Mouse (Mus musculus) kidney, postnatal 10 days (tissue): ENCODE measurements around the gene Rpl27.
"Not testable (repeated sequence)": the region's sequence is repeated elsewhere in the genome, so short reads cannot be mapped to it uniquely, and the experiment has no call there.

Experiments
- DNase-seq: peaks from one replicate; pipeline ENCODE4 v3.0.0; 2021; ENCODE audit warnings: mixed read lengths

The Rpl27 gene

DNA sequence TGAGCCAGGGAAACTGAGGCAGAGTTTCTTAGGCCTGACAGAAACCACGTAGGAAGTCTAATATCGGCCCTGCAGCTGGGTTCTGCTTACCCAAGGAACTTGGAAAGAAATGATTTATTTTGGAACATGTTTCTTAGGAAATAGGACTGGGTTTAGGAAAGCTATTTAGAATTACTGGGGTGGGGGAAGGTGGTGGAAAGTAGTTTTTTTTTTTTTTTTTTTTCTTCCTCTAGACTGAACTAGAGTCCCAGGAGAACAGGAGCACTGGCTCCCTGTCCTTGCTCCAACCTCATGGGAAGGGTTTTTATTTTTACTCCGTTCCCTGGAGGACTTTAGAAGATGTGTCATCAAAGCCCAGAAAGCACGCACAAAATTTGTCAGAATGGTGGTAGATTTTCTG is 27.1 kb downstream of the Rpl27 start:
- no peak for DNase-seq

- no peak for DNase-seq
Measured at GRCm38 (mm10) chr11:101470206-101470605, 28.1 kb downstream of the Rpl27 start.

DNA sequence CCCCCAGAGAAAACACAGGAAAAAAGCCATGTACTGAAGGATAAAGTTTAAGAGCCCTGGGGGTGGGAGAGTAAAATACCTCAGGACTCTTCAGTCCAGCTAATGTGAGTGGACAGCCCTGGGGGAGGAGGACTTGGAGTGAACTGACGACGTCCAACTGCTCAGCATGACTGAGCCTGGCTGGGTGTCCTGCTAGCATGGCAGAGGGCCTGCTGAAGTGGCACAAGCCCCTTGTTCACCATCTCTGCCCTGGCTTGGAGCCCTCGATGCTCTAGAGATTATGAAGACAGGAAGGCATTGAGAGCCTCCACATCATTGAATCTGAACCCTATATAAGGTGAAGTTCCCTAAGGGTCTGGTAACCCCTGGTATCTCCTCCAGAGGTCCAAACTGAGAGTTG is 29.8 kb downstream of the Rpl27 start:
- no peak for DNase-seq

DNA sequence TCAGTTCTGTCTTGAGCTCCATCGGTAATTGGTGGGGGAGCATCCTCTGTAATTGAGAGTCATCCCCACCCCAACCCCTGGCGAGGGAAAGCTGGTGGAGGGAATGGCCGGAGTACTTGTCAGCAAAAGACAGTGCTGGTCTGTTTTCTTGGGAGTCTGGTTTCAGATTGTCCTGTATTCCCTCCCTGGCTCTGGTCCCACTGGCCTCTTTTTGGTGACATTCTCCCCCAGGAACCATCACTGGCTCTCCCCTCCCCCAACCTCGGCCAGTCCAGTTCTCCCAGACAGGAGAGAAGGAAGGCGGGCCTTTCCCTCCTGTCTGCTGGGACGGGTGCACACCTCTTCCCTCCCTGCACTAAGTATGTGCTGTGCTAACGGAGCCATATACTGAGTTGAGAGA is 30.2 kb downstream of the Rpl27 start:
- no peak for DNase-seq

DNA sequence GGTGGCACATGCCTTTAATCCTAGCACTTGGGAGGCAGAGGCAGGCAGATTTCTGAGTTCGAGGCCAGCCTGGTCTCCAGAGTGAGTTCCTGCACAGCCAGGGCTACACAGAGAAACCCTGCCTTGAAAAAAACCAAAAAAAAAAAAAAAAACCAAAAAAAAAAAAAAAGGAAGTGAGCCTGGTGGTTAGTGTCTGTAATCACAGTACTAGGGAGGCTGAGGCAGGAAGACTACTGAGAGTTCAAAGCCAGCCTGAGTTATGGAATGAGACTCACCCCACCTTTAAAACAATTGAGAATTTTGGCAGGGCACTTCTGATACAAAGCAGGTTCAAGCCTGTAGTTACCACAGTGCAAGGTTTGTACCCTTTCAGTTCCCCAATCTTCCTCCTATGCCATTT is 31.6 kb downstream of the Rpl27 start:
- not testable (repeated sequence) for DNase-seq

DNA sequence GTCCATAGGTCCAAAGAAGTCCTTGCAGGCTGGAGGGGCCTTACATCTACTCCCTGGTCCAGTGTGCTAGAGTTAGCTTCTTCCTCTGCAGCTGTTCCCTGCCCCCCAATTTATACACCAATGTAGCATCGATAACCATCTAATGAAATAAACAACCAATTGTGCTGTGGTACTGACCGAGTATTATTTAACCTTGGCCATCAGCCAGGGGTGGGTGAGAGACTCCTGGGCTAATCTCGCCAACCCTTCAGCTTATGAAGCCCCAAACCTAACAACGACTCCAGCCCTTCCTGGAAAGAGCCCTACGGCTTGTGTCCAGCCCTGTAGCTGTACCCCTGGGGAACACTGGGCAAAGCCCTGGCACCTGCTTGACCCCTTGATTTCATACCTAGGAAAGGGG is 32.2 kb downstream of the Rpl27 start:
- no peak for DNase-seq

DNA sequence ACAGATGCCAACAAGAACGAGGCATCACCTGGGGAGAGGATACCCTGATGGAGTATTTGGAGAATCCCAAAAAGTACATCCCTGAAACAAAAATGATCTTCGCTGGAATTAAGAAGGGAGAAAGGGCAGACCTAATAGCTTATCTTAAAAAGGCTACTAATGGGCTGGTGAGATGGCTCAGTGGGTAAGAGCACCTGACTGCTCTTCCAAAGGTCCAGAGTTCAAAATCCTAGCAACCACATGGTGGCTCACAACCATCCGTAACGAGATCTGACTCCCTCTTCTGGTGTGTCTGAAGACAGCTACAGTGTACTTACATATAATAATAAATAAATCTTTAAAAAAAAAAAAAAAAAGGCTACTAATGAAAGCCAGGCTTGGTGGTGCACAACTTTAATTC is 34.3 kb downstream of the Rpl27 start:
- DNase-seq, result not testable (repeated sequence)

DNA sequence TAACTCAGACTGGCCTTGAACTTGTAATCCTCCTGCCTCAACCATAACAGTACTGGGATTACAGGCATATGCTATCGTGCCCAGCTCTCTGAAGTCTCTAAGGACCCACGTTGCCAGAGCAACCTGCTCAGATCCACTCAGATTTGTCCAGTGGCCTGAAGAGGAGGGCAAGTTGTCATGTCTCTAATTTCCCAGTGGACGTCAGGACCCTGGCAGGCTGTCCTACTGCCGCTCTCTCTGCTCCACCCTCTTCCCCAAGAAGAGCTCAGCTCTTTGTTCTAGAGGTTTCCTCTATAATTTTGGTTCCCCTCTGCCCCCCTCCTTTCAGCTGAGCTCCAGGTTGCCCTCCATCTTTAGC is 35.1 kb downstream of the Rpl27 start:
- no peak for DNase-seq

- DNase-seq, result no peak
Measured at GRCm38 (mm10) chr11:101477552-101478211, 35.6 kb downstream of the Rpl27 start.

- no peak for DNase-seq
Measured at GRCm38 (mm10) chr11:101479171-101479635, 37.1 kb downstream of the Rpl27 start.

GRCm38 (mm10) chr11:101480912-101481311 is 38.8 kb downstream of the Rpl27 start:
- no peak for DNase-seq

GRCm38 (mm10) chr11:101483804-101484203 is 41.7 kb downstream of the Rpl27 start:
- no peak for DNase-seq

DNA sequence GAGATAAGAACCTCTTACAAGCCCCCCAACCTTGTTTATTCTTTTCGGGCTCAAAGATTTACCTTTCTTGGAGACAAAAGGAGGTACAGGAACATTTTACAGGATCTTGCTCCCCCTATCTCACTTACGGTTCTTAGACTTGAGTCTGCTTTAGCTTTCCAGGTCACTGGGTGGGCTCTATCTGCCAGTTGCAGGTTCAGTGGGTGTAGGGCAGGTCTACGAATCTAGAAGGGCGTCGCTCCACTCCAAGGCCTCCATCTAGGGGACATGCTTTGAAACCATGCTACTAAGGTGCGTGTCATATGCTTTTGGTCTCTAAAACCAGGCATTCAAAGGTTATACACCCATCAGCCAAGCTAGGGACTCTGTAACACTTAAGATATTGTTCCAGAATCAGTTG is 42.1 kb downstream of the Rpl27 start:
- no peak for DNase-seq

DNA sequence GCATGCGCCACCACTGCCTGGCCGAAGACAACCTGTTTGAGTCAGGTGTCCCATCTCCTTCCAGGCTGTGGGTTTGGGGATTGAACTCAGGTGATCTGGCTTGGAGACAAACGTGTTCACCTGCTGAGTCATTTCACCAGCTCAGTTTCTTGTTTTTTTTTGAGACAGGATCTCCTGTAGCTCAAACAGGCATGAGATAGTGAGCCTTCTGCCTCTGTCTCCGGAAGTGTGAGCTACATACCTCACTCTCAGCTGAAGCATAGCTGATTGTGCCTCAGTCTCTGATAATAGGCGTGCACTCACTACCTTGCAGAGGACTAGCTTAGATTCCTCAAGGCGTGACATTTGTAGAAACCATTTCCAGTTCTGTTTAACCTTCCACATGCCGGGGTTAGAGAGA is 42.7 kb downstream of the Rpl27 start:
- DNase-seq, result no peak

DNA sequence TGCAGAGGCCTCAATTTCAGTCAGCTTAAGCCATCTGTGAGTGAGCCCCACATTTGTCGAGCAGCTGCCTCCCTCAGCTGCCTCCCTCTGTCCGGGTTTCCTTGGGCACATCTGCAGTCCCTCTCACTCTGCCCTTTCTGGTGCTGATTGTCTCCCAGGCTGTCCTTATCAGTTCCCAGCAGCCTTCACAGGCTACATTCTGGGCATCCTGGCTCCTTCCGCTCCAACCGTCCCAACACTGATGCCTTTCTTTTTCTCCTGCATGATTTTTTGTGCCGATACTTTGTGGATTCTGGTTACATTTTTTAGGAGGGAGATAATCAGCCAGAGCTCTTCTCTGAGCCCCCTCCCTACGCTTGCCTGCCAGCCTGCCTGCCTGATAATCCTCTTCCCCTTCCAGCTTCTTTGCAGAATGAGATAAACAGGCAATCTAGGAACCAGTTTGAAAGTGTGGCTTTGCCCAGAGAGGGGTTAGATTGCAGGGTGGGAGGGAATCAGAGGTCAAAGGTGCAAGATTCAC is 43.5 kb downstream of the Rpl27 start:
- DNase-seq, result no peak

- DNase-seq, result no peak
Measured at GRCm38 (mm10) chr11:101486126-101486525, 44.0 kb downstream of the Rpl27 start.
